Mouse (Mus musculus): ENCODE results near the gene Rpl31.

The Rpl31 gene

DNA sequence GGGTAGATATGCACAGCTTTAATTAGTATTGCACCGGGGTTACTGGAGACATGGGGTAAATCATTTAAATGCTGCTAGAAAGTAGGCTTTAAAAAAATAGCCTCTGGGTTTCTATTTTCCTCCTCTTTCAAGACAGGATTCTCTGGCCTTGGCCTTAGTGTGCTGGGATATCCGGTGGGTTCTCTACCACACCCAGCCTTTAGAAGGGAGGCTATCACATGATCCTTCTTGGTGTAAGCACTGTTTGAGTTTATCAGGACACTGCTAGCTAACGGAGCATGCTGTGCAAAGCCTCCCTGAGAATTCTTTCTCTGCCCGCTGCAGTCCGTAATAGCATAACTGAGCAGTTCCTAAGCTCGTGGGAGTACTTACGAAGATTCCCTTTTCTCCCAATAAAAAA lies 18.2 kb upstream of the Rpl31 start:
- CTCF ChIA-PET = interaction anchor here in 2 of 4 experiments (0.5 to 1.6 kb wide), 2 partner anchors 63 to 339 kb away, joined by 3 to 7 read pairs; no protein-coding TSS in a partner anchor

GRCm38 (mm10) chr1:39361754-39362514 lies 5.7 kb upstream of the Rpl31 start:
- CTCF ChIA-PET = interaction anchor here in 1 of 4 experiments (0.7 kb wide), 1 partner anchor 136 kb away, joined by 3 read pairs; no protein-coding TSS in a partner anchor
- POLR2A ChIA-PET = interaction anchor here in 2 of 4 experiments (0.5 to 5.1 kb wide), 5 partner anchors 13 to 609 kb away, joined by 3 to 51 read pairs (median 4); no protein-coding TSS in a partner anchor

More for the DNA sequence above, 18.2 kb upstream of the Rpl31 start:
- POLR2A ChIA-PET = interaction anchor here (0.5 to 1.8 kb wide), 13 partner anchors 9 to 339 kb away, joined by 3 to 9 read pairs (median 3); no protein-coding TSS in a partner anchor

GRCm38 (mm10) chr1:39362515-39362893 lies 5.1 kb upstream of the Rpl31 start:
- CTCF ChIA-PET = interaction anchor here in 2 of 4 experiments (0.7 to 1.5 kb wide), 2 partner anchors 135 to 165 kb away, joined by 5 to 8 read pairs; no protein-coding TSS in a partner anchor
- POLR2A ChIA-PET = interaction anchor here in 3 of 4 experiments (0.7 to 5.1 kb wide), 8 partner anchors 10 to 1359 kb away, joined by 3 to 51 read pairs (median 4); partner anchors contain the start of gene Tbc1d8 (in 1 of the 3)

DNA sequence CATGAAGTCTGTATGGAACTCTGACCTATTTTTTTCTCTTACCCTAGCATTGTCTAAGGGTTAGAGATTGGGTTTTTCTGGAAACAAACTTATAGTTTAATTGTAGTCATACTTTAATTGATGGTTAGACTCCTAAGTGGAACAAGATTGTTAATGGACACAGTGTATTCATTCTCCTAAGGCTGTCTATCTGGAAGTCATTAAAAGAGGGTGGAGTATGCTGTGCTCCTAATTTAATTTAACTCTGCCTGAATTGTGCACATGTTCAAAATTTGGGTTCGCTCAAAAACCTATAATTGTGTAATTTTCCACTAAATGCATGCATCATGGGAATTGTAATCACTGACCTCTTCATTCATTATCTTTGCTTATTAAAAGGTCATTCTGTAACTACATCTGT lies 2.1 kb upstream of the Rpl31 start:
- POLR2A ChIA-PET = interaction anchor here in 2 of 4 experiments (0.8 to 5.1 kb wide), 3 partner anchors 9 to 47 kb away, joined by 3 to 51 read pairs (median 5); no protein-coding TSS in a partner anchor
- CTCF ChIA-PET = no interaction called here

- ChIA-PET CTCF (no interaction called here), POLR2A (interaction anchor here in 2 of 4 experiments (1.5 to 10.0 kb wide), 2 partner anchors 14 to 15 kb away, joined by 5 to 99 read pairs; no protein-coding TSS in a partner anchor)
These were observed 597 bp upstream of the Rpl31 start for GRCm38 (mm10) chr1:39367045-39367444.

GRCm38 (mm10) chr1:39368267-39368841 lies 712 bp downstream of the Rpl31 start:
- ChIA-PET CTCF (no interaction called here), POLR2A (interaction anchor here in 3 of 4 experiments (0.9 to 10.0 kb wide), 4 partner anchors 10 to 109 kb away, joined by 3 to 99 read pairs (median 7); no protein-coding TSS in a partner anchor)

GRCm38 (mm10) chr1:39370431-39370830 lies 2.8 kb downstream of the Rpl31 start:
- ChIA-PET CTCF (no interaction called here), POLR2A (interaction anchor here in 3 of 4 experiments (0.6 to 10.0 kb wide), 13 partner anchors 10 to 365 kb away, joined by 3 to 99 read pairs (median 3); partner anchors contain the start of gene Tbc1d8 (in 2 of the 3))

DNA sequence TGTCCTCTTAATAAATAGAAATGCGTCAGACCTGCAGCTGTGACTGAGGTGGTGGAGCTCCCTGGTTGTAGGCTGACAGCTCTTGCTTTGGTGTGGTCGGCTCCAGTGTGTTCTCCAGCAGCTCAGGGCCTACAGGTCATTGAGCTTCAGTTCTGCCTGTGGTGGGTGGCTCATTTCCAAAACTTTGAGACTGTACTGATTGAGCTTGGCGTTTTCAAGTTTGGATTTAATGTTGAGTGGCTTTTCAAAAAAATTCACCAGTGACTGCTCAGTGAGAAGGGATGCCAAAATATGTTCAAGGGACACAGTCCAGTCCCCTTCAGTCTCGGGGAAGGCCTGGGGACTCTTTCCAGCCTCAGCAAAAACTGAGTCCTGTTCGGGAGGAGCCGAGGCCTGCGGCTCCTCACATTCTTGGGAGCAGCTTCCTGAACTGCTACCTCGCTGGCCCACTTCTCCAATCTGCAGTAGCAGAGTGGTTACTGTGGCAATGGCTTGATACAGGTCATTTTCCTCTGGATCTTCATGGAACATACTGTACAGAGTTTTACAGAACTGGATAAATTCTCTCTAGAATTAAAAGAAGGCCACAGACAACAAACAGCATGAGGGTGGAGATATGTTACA lies 4.7 kb downstream of the Rpl31 start:
- CTCF ChIA-PET = interaction anchor here in 1 of 4 experiments (1.0 kb wide), 1 partner anchor 155 kb away, joined by 3 read pairs; no protein-coding TSS in a partner anchor
- POLR2A ChIA-PET = interaction anchor here (0.5 to 10.0 kb wide), 51 partner anchors 8 to 385 kb away, joined by 3 to 99 read pairs (median 4); partner anchors contain the start of genes Tbc1d8 (in 2 of the 4), Cnot11 (in 1 of the 4) and Rnf149 (in 1 of the 4)

DNA sequence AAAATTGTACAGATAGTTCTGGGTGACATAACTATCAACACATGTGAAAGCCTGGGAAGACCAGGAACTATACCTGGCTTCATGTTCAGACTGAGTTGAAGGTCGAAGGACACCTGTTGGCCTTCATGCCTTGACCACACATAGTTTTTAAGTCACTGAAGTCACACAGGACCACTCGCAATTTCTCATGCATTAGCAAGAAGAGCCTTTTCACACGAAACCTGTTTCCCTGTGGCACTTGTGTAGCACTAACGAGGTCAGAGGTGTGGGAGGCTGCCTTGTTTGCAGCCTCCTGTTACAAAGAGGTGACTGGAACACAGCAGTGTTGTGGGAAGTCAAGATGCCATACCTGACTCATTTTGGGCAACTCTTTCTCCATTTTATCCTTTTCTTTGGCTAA lies 5.7 kb downstream of the Rpl31 start:
- ChIA-PET CTCF (interaction anchor here in 1 of 4 experiments (1.0 kb wide), 1 partner anchor 363 kb away, joined by 4 read pairs; no protein-coding TSS in a partner anchor), POLR2A (interaction anchor here in 3 of 4 experiments (0.6 to 10.0 kb wide), 29 partner anchors 7 to 363 kb away, joined by 3 to 99 read pairs (median 5); partner anchors contain the start of genes Cnot11 (in 1 of the 3), Rnf149 (in 1 of the 3) and Tbc1d8 (in 1 of the 3))

DNA sequence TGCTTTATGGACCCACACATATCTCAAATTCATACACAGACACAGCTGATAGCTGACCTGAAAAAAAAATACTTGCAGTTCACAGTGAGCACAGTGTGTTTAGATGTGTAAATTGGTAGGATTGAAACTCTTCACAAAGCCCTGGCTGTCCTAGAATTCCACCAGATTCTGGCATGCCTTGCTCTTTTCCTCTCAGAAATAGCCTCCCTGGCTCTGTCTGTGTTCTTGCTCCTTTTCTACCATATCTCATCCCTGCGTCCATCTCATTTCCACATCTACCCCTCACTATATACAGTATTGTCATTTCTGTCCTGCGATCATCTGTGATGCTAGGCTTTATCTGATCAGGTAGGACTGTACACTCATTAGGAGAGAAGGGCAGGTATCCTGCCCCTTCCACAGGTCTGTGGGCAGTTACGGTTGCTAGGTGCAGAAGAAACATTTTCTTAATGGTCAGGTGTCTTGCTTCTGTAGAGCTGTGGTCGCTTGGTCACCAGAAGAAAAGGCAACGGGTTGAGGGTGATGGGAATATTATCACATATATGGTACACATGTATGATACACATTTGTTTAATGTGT lies 6.7 kb downstream of the Rpl31 start:
- POLR2A ChIA-PET = interaction anchor here in 3 of 4 experiments (0.6 to 10.0 kb wide), 39 partner anchors 8 to 1852 kb away, joined by 3 to 99 read pairs (median 5); partner anchors contain the start of genes Tbc1d8 (in 2 of the 3) and Rnf149 (in 1 of the 3)
- CTCF ChIA-PET = interaction anchor here in 1 of 4 experiments (1.0 kb wide), 1 partner anchor 364 kb away, joined by 4 read pairs; no protein-coding TSS in a partner anchor

DNA sequence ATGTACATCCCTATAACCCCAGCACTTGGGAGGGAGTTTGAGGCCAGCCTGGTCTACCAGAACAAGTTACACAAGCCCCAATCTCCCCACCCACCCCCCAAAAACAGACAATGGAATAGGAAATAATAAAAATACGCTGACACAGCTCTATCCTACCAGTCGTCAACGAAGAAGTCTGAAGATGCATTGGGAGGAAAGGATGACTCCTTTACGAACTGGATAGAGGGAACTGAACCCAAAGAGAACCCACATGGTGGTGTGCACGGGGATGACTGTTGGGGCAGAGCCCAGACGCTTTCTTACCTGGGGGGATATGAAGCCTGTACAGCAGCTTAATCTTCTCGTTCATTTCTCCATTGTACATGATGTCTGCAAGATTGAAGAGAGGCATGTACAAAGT lies 8.5 kb downstream of the Rpl31 start:
- POLR2A ChIA-PET = interaction anchor here (0.6 to 7.1 kb wide), 34 partner anchors 9 to 901 kb away, joined by 3 to 51 read pairs (median 4); partner anchors contain the start of gene Tbc1d8 (in 1 of the 4)
- CTCF ChIA-PET = interaction anchor here in 3 of 4 experiments (0.5 to 1.1 kb wide), 4 partner anchors 15 to 151 kb away, joined by 3 to 6 read pairs (median 4); no protein-coding TSS in a partner anchor

DNA sequence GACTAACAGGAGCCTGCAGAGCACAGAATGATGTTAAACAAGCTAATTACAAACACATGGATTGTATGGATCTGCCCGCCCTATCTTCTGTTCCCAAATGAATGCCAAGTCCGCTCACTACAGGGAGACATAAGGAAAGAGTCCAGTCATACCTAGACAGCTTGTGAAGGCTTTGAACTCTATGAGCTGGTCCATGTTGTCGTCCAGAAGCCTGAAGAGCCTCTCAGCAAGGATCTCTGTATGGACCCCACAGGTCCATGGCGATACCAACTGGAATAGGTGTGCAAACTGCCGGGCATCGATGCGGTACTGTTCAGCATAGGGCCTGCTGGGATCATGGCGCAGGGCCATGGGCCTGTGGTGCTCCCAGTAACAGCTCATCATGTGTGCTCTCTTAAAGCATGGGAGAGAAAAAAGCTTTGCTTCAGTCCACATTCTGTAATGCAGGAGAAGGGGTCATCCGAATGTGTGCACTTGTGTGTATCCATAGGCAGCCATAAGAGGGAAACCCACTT lies 9.1 kb downstream of the Rpl31 start:
- ChIA-PET POLR2A (interaction anchor here in 3 of 4 experiments (0.5 to 11.9 kb wide), 27 partner anchors 6 to 883 kb away, joined by 3 to 99 read pairs (median 3); partner anchors contain the start of genes Rpl31 (in 1 of the 3) and Tbc1d8 (in 1 of the 3)), CTCF (interaction anchor here in 2 of 4 experiments (0.5 to 1.1 kb wide), 3 partner anchors 15 to 141 kb away, joined by 3 to 5 read pairs (median 4); no protein-coding TSS in a partner anchor)

DNA sequence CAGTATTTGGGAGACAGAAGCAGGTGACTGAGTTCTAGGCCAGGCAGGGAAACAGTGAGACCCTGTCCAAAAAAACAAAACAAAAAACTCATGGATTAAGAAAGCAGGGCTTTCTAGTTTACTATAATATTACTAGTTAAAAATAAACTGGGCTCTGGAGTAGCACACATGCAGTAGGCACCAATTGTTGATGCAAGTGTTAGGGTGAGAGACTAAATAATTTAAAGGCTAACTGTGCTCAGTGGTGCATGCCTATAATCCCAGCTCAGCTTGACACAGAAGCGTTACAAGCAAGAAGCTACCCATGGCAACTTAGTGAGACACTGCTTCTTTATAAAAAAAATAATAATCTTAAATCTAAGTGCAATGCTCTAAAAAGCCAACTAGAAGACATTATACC lies 10.9 kb downstream of the Rpl31 start:
- ChIA-PET POLR2A (interaction anchor here in 3 of 4 experiments (0.6 to 11.9 kb wide), 6 partner anchors 7 to 100 kb away, joined by 3 to 99 read pairs (median 4); partner anchors contain the start of genes Rpl31 (in 1 of the 3) and Tbc1d8 (in 1 of the 3)), CTCF (interaction anchor here in 1 of 4 experiments (1.4 kb wide), 1 partner anchor 13 kb away, joined by 4 read pairs; no protein-coding TSS in a partner anchor)

GRCm38 (mm10) chr1:39379021-39379420 lies 11.4 kb downstream of the Rpl31 start:
- CTCF ChIA-PET = interaction anchor here in 1 of 4 experiments (1.4 kb wide), 1 partner anchor 13 kb away, joined by 4 read pairs; no protein-coding TSS in a partner anchor
- POLR2A ChIA-PET = interaction anchor here (0.6 to 11.9 kb wide), 8 partner anchors 8 to 99 kb away, joined by 3 to 99 read pairs (median 4); partner anchors contain the start of genes Rpl31 (in 1 of the 4) and Tbc1d8 (in 1 of the 4)

DNA sequence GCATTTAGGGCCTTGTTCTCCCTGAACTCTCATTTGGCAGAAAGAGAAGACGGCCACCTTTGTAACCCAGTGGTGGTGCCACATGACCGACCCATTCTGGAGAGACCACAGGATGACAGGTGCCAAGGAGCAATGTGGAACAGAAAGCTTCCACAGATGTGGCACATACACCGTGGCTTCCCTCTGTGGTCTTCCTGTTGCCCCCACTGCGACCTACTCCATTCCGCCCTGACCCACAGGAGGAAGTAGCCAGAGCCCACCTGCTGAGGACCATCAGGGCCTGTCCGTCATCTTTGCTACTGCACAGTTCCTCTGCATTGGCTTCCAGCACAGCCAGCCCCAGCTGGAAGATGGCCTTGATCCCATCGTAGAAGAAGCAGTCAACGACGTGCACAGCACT lies 13.4 kb downstream of the Rpl31 start:
- ChIA-PET CTCF (interaction anchor here in 2 of 4 experiments (0.5 to 1.4 kb wide), 3 partner anchors 11 to 230 kb away, joined by 3 to 5 read pairs (median 5); no protein-coding TSS in a partner anchor), POLR2A (interaction anchor here in 3 of 4 experiments (1.0 to 11.9 kb wide), 7 partner anchors 9 to 351 kb away, joined by 3 to 99 read pairs (median 5); partner anchors contain the start of gene Rpl31 (in 1 of the 3))

DNA sequence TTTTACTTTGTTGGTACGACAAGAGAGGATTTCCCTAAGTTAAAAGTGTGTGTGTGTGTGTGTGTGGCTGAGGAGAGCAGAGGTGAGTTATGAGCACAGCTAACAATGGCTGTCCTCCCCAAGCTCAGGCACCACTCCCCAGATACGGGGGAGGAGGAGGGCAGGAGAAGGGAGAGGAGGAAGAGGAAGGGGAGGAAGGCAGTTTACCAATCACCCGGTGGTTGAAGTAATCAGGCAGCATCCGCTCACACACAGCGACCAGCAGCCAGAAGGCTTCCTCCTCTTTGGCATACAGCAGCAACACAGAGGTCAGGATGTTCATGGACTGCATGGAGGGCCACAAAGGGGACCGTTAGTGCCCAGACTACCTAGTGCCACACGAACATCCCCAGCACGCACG lies 17.3 kb downstream of the Rpl31 start:
- POLR2A ChIA-PET = interaction anchor here in 2 of 4 experiments (1.0 to 11.9 kb wide), 4 partner anchors 8 to 18 kb away, joined by 3 to 99 read pairs (median 3); partner anchors contain the start of gene Rpl31 (in 1 of the 2)
- CTCF ChIA-PET = interaction anchor here in 1 of 4 experiments (0.6 kb wide), 1 partner anchor 132 kb away, joined by 3 read pairs; no protein-coding TSS in a partner anchor

Measured in embryonic stem cell, embryonic (primary cell).